Mouse (Mus musculus): Measurements from ENCODE around the gene Ptprq. TPM values are rescaled to one million over a fixed set of nuclear protein-coding genes. Genes with fewer than 3 reads are reported as not detected.

The Ptprq gene
- polyA plus RNA-seq, 1 experiment: not detected

DNA sequence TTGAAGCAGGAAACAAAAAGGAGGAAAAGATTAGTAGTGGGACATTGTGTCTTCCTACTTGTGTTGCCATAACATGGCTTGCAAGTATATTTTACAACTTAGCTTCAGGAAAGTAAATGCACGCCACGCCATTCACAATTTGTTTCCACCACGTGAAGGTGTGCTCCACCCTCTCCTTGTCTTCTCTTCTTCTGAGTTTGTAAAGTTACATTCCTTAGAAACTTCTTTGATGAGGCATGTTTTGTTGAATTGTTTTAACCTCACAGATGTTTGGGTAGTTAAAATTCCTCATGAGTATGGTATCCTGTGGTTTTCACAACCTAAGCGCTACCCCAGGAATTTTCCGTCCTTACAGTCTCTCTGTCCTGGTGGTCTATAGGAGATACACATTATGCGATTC is 118.5 kb downstream of the Ptprq start:
- Histone ChIP-seq H3K27me3 (ENCODE audit: control insufficient read depth) (no peaks in the 10 kb centered on the region), H3K9me3 (ENCODE audit: control insufficient read depth, low read length) (no peaks in the 10 kb centered on the region), H3K36me3 (ENCODE audit: control insufficient read depth) (no peaks in the 10 kb centered on the region), H3K4me3 (replicated peaks) (no peak overlapping the region), H3K4me1 (ENCODE audit: control insufficient read depth) (no peaks in the 10 kb centered on the region)
- no peak for TF ChIP-seq GATA1 (IDR thresholded peaks at IDR 0.05; ENCODE audit: low read length)
- no peak for TF ChIP-seq TAL1 (IDR thresholded peaks at IDR 0.05; ENCODE audit: low read length)

DNA sequence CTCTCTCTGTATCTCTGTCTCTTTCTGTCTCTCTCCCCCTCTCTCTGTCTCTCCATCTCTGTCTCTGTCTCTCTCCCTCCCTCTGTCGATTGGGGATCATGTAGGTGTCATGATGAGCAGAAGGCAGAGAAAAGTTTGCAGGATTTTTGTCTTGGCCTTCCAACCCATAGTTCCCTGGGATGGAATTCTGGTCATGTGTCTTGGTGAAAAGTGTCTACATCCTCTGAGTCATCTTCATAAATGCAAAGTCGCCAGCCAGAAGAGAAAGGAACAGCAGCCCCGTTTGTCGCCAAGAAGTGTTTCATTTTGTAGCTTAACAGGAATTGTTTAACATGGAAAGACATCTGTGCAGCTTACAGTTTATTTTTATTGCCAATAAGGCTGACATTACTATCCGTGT is 136.5 kb downstream of the Ptprq start:
- H3K4me1 ChIP-seq (ENCODE audit: control insufficient read depth): no peaks in the 10 kb centered on the region
- H3K36me3 ChIP-seq (ENCODE audit: control insufficient read depth): no peaks in the 10 kb centered on the region
- H3K4me3 ChIP-seq (replicated peaks): no peak overlapping the region
- TF ChIP-seq TAL1 (IDR thresholded peaks at IDR 0.05; ENCODE audit: low read length) (no peak), GATA1 (IDR thresholded peaks at IDR 0.05; ENCODE audit: low read length) (no peak)
- no peaks in the 10 kb centered on the region for H3K27me3 ChIP-seq (ENCODE audit: control insufficient read depth)
- H3K9me3 ChIP-seq (ENCODE audit: control insufficient read depth, low read length): peaks cover 12% of the 10 kb centered on the region

DNA sequence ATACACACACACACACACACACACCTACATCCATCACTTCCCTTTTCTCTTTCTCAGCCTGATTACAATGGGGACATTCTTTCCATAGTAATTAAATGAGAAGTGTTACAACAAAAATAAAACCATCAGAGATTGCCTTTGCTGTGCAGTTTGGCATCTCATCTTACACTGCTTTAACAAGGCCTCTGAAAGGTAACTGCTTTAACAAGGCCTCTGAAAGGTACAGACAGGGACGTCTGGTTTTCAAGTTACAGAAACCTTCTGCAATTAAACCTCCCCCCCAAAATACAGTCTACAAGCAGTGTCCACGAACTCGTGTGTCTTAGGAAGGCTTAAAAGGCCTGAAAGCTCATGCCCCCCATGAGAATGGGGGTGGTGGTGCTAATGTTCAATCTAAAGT is 150.8 kb downstream of the Ptprq start:
- H3K9me3 ChIP-seq (ENCODE audit: control insufficient read depth, low read length): peaks cover 7% of the 10 kb centered on the region; the same call in 1 of the 2 replicates
- no peaks in the 10 kb centered on the region for H3K36me3 ChIP-seq (ENCODE audit: control insufficient read depth)
- H3K27me3 ChIP-seq (ENCODE audit: control insufficient read depth): no peaks in the 10 kb centered on the region
- H3K4me3 ChIP-seq (replicated peaks): no peak overlapping the region
- TF ChIP-seq TAL1 (IDR thresholded peaks at IDR 0.05; ENCODE audit: low read length): no peak
- H3K4me1 ChIP-seq (ENCODE audit: control insufficient read depth): no peaks in the 10 kb centered on the region

DNA sequence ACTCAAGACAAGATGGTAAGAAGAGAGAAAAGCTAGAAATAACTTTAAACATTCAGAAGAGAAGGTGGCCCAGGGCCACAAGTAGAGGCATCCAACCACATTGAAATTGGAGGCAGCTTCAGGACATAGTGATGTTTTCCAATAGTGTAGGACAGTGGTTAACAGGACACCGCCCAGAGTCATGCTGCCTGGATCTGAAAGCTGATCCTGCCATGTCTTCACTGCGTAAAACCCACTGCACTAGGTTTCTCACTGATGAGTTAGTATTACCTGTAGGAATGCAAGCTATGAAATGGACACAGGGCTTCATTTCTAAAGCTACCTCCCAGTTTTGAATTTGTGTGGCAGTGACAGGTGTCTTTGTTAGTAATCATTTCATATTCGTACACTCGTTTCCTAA is 151.6 kb downstream of the Ptprq start:
- no peaks in the 10 kb centered on the region for H3K4me1 ChIP-seq (ENCODE audit: control insufficient read depth)
- no peaks in the 10 kb centered on the region for H3K27me3 ChIP-seq (ENCODE audit: control insufficient read depth)
- H3K9me3 ChIP-seq (ENCODE audit: control insufficient read depth, low read length): peaks cover 8% of the 10 kb centered on the region; the same call in 1 of the 2 replicates
- H3K4me3 ChIP-seq (replicated peaks): no peak overlapping the region
- no peaks in the 10 kb centered on the region for H3K36me3 ChIP-seq (ENCODE audit: control insufficient read depth)
- TF ChIP-seq TAL1 (IDR thresholded peaks at IDR 0.05; ENCODE audit: low read length) (no peak), GATA1 (IDR thresholded peaks at IDR 0.05; ENCODE audit: low read length) (no peak)

DNA sequence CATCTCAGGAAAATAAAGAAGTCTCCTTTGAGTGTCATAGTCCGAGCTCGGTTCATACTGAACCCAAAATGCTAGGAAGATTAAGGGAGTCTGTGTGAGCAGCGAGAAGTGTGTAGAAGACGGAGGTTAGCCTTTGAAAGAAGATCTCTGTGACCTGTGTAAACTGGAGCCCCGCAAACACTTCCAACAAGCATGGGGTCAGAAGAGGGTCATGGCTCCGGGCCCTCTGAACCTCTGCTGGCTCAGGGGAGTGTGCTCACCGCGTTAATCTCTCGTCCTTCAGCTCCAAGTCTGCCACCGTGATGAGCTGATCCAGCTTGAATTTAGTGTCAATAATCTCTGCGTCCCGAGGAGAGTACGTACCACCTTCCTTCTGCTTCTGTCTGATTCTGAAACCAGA is 157.0 kb downstream of the Ptprq start:
- TF ChIP-seq GATA1 (IDR thresholded peaks at IDR 0.05; ENCODE audit: low read length) (no peak), TAL1 (IDR thresholded peaks at IDR 0.05; ENCODE audit: low read length) (no peak)
- no peaks in the 10 kb centered on the region for H3K4me1 ChIP-seq (ENCODE audit: control insufficient read depth)
- H3K9me3 ChIP-seq (ENCODE audit: control insufficient read depth, low read length): peaks cover 4% of the 10 kb centered on the region; the same call in 1 of the 2 replicates
- H3K27me3 ChIP-seq (ENCODE audit: control insufficient read depth): no peaks in the 10 kb centered on the region
- H3K36me3 ChIP-seq (ENCODE audit: control insufficient read depth): no peaks in the 10 kb centered on the region
- H3K4me3 ChIP-seq (replicated peaks): no peak overlapping the region

DNA sequence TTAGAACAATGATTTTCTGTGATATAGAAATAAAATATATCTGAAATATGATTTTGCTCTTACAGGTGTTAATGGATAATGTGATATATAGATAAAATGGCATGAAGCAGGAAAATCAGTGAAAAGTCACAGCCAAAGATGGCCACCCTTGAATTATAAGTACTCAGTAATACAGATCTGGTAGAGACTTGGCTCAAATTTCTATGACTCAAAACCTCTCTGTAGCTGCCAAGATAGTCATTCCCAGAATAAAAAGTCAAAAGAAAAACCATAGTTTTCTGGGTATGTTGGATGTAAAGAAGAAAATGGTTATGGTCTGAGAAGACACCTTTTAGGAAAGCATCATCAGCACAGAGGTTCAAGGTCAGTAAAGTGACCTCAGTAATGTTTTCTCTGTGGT is 159.0 kb downstream of the Ptprq start:
- TF ChIP-seq GATA1 (IDR thresholded peaks at IDR 0.05; ENCODE audit: low read length) (no peak), TAL1 (IDR thresholded peaks at IDR 0.05; ENCODE audit: low read length) (no peak)
- Histone ChIP-seq H3K4me3 (replicated peaks) (no peak overlapping the region), H3K4me1 (ENCODE audit: control insufficient read depth) (no peaks in the 10 kb centered on the region), H3K36me3 (ENCODE audit: control insufficient read depth) (no peaks in the 10 kb centered on the region), H3K27me3 (ENCODE audit: control insufficient read depth) (no peaks in the 10 kb centered on the region), H3K9me3 (ENCODE audit: control insufficient read depth, low read length) (peaks cover 4% of the 10 kb centered on the region; the same call in 1 of the 2 replicates)

DNA sequence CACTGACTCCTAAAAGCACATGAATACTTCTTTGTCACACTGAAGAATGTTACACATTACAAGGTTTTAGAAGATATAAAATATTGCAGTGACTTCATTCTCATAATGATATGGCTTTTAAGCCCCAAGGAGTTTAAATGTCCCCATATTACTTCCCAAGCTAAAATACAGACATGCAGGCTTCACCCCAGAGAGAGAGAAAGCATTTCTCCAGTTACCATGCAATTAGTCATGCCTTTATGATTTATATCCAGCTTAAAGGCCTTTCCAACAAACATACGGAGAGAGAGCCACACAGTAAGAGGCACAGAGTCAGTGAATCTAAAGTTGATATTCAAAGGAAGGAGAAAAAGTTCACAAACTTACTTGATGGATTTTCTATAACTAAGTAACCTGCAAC is 176.8 kb downstream of the Ptprq start:
- Histone ChIP-seq H3K9me3 (ENCODE audit: control insufficient read depth, low read length) (peaks cover 16% of the 10 kb centered on the region), H3K4me1 (ENCODE audit: control insufficient read depth) (no peaks in the 10 kb centered on the region), H3K4me3 (replicated peaks) (no peak overlapping the region), H3K27me3 (ENCODE audit: control insufficient read depth) (no peaks in the 10 kb centered on the region), H3K36me3 (ENCODE audit: control insufficient read depth) (no peaks in the 10 kb centered on the region)
- TF ChIP-seq TAL1 (IDR thresholded peaks at IDR 0.05; ENCODE audit: low read length): no peak
- TF ChIP-seq GATA1 (IDR thresholded peaks at IDR 0.05; ENCODE audit: low read length): no peak

DNA sequence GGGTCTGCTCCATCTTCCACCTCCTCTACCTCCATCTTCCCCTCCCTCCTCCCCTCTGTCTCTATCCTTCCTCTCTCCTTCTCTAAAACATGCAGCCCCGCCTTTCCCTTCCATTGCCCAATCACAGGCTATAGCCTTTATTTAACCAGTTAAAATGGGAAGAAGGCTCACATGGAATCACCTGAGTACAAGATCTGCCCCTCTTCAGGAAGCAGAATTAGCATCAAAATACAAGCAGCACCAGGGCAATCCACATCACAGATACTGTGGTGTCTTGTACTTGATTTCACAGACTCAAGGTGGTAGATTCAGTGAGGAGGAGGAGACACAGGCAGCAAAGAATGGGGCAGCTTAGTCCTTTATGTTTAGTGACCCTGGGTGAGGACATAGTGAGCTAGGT is 191.1 kb downstream of the Ptprq start:
- H3K27me3 ChIP-seq (ENCODE audit: control insufficient read depth): no peaks in the 10 kb centered on the region
- peaks cover 22% of the 10 kb centered on the region for H3K9me3 ChIP-seq (ENCODE audit: control insufficient read depth, low read length)
- no peaks in the 10 kb centered on the region for H3K4me1 ChIP-seq (ENCODE audit: control insufficient read depth)
- H3K36me3 ChIP-seq (ENCODE audit: control insufficient read depth): no peaks in the 10 kb centered on the region
- no peak overlapping the region for H3K4me3 ChIP-seq (replicated peaks)
- TF ChIP-seq TAL1 (IDR thresholded peaks at IDR 0.05; ENCODE audit: low read length): no peak
- no peak for TF ChIP-seq GATA1 (IDR thresholded peaks at IDR 0.05; ENCODE audit: low read length)

DNA sequence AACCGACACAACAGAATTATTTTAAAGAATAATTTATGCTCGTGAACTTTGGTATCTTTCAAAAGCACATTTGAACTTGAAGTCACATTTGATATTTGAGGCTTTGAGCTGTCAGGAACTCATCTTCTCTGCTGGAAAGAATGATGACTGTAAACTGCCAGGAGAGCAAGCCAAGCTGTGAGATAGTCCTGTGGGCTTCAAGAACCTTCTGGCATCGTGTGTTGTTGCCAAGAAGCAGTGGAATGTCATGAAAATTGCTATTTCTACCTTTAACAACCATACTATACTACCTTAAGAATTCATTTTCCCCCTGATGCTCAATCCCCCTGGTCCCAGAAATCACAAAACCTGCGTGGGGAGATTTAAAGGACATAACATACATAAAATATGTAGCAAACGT is 200.6 kb downstream of the Ptprq start:
- no peak for TF ChIP-seq GATA1 (IDR thresholded peaks at IDR 0.05; ENCODE audit: low read length)
- no peak for TF ChIP-seq TAL1 (IDR thresholded peaks at IDR 0.05; ENCODE audit: low read length)
- no peak overlapping the region for H3K4me3 ChIP-seq (replicated peaks)
- no peaks in the 10 kb centered on the region for H3K36me3 ChIP-seq (ENCODE audit: control insufficient read depth)
- H3K27me3 ChIP-seq (ENCODE audit: control insufficient read depth): no peaks in the 10 kb centered on the region
- peaks cover 10% of the 10 kb centered on the region; the same call in 1 of the 2 replicates for H3K9me3 ChIP-seq (ENCODE audit: control insufficient read depth, low read length)
- H3K4me1 ChIP-seq (ENCODE audit: control insufficient read depth): no peaks in the 10 kb centered on the region

DNA sequence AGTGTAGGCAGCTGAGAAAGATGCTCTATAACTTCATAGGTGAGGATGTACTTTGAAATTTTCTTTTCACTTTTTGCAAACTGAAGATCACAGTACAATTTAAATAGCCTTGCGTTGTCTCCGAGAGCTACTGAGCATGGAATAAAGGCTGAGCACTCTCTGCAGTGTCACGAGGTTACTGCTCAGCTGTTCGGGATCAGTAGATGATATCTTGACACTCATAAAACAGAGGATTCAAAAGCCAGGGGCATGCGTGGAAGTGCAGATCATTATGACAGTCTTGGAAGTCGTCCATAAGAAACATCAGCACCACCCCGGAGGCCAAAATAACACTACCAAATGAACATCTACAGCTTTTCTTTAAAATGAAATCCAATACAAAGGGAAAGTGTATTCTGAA is 203.2 kb downstream of the Ptprq start:
- peaks cover 6% of the 10 kb centered on the region; the same call in 1 of the 2 replicates for H3K9me3 ChIP-seq (ENCODE audit: control insufficient read depth, low read length)
- no peak overlapping the region for H3K4me3 ChIP-seq (replicated peaks)
- no peak for TF ChIP-seq GATA1 (IDR thresholded peaks at IDR 0.05; ENCODE audit: low read length)
- no peak for TF ChIP-seq TAL1 (IDR thresholded peaks at IDR 0.05; ENCODE audit: low read length)
- H3K27me3 ChIP-seq (ENCODE audit: control insufficient read depth): no peaks in the 10 kb centered on the region
- no peaks in the 10 kb centered on the region for H3K4me1 ChIP-seq (ENCODE audit: control insufficient read depth)
- H3K36me3 ChIP-seq (ENCODE audit: control insufficient read depth): no peaks in the 10 kb centered on the region

Data from erythroblast, embryonic 14.5 days (primary cell).